Mouse (Mus musculus) forebrain, embryonic 16.5 days (tissue): Measurements from ENCODE around the gene Sema4a. TPM values are rescaled to one million over a fixed set of nuclear protein-coding genes. Genes with fewer than 3 reads are reported as not detected.
A peak's percentile ranks its signal among the peaks of the same experiment; 100 is the strongest.

Experiments
- ATAC-seq: fragments of 200-750 bp; cut with Nextera tagmentation; 2 replicates; pipeline ENCODE4 v1.8.0; 2017; ENCODE audit warnings: mild to moderate bottlenecking, moderate library complexity
- H3K27ac ChIP-seq: fragments of 300-500 bp; sonication (generic); 2 replicates; pipeline ENCODE4 v1.5.1; 2014; ENCODE audit warnings: low read length, control low read depth
- H3K27me3 ChIP-seq: fragments of 300-500 bp; sonication (generic); replicated peaks from 2 replicates; pipeline ENCODE4 v1.6.1; 2014; ENCODE audit warnings: low read length; ENCODE audit not compliant: control insufficient read depth, insufficient read depth
- H3K36me3 ChIP-seq: fragments of 300-500 bp; sonication (generic); 2 replicates; pipeline ENCODE4 v1.6.1; 2014; ENCODE audit not compliant: control insufficient read depth, insufficient read depth
- H3K4me1 ChIP-seq: fragments of 300-500 bp; sonication (generic); replicated peaks from 2 replicates; pipeline ENCODE4 v1.6.1; 2014; ENCODE audit warnings: low read length; ENCODE audit not compliant: control insufficient read depth, insufficient read depth
- H3K4me2 ChIP-seq: fragments of 300-500 bp; sonication (generic); 2 replicates; pipeline ENCODE4 v1.6.1; 2014; ENCODE audit warnings: mild to moderate bottlenecking, low read length, control low read depth
- H3K4me3 ChIP-seq: fragments of 300-500 bp; sonication (generic); replicated peaks from 2 replicates; pipeline ENCODE4 v1.5.1; 2014; ENCODE audit warnings: mild to moderate bottlenecking, low read length, control low read depth
- H3K9ac ChIP-seq: fragments of 300-500 bp; sonication (generic); replicated peaks from 2 replicates; pipeline ENCODE4 v1.6.1; 2014; ENCODE audit warnings: low read depth, low read length, control low read depth
- H3K9me3 ChIP-seq: fragments of 300-500 bp; sonication (generic); 2 replicates; pipeline ENCODE4 v1.6.1; 2016; ENCODE audit warnings: low read length; ENCODE audit not compliant: control insufficient read depth
- WGBS: fragments of 180-500 bp; shearing (Covaris S2); extraction: QIAGEN DNeasy Blood & Tissue Kit; methylation state at CpG from one replicate; pipeline ENCODE4 v1.1.7; 2014; 5-methylcytosine and 5-hydroxymethylcytosine counted together
- polyA plus RNA-seq: library from polyadenylated mRNA; unstranded; fragments of >200 nt; fragmentation: Nextera tagmentation; extraction: Ambion mirVana; gene quantifications from 2 replicates; pipeline ENCODE4 v1.2.1, GENCODE M21; 2015

Sema4a gene
- polyA plus RNA-seq, 1 experiment from 2014 or later = 25.8 TPM

DNA sequence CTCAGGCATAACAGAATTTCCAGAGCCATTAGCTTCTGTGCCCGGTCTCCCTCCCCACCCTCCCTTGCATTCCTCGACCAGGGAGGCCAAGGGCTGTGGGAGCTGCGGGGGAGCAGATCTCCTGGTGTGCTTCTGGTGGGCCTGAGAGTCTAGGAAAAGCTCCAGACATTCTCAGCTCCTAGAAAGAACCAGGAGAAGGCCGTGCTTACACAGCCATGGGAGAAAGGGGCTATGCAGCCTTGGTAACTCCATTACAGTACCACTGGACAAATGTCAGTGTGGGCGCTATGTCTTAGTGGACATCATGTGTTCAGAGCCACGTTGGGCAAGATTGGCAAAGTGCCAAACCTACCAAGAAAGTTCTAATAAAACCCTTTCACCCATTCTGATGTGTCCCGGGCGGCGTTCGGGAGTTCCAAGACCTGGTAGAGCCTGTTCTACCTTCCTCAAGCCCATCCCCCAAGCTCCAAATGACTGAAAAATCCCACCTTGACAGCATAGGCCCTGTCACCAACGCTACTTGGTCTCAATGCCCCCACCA lies 41.1 kb upstream of the Sema4a start:
- no peaks in the 10 kb centered on the region for H3K36me3 ChIP-seq
- peak overlapping the region; percentile 99 for H3K4me2 ChIP-seq
- H3K9ac ChIP-seq = peak overlapping the region; percentile 83
- no peaks in the 10 kb centered on the region for H3K27me3 ChIP-seq
- no peak for ATAC-seq
- 18% methylated on average over 11 of the region's 11 CpGs for WGBS
- H3K4me3 ChIP-seq = peak overlapping the region; percentile 85
- H3K4me1 ChIP-seq = peaks cover 17% of the 10 kb centered on the region
- H3K27ac ChIP-seq = no peak overlapping the region
- H3K9me3 ChIP-seq = no peaks in the 10 kb centered on the region

DNA sequence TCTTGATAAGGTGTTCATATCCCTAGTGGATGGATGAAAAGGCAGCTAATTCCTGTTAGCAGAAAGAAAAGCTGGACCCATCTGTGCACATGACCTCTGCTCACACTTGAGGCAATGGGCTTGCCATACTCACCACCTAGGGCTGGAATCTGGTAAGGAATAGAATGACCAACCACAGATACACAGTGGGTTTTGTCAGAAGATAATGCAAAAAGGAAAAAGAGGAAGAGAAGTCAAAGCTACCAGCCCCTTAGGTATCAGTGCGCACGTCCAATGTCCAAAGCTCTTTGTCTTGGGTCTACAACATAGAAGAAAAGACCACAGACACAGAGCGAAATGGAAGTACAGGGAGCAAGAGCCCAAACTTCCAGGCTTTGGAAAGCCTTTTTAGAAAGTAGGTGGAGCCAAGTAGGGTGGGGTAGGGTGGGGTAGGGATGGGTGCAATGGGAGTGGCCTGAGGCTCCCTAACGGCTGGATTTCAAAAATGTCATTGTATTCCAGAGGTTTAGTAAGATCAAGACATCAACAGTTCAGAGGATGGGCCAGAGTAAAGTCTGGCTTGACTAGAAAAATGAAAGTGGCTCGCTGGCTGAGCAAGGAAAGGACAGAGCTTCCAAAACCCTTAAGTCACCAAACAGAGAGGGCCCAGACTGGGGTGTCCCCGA lies 40.5 kb upstream of the Sema4a start:
- no peak for ATAC-seq
- H3K4me2 ChIP-seq = peak overlapping the region; percentile 99
- no peaks in the 10 kb centered on the region for H3K9me3 ChIP-seq
- H3K27ac ChIP-seq = no peak overlapping the region
- H3K9ac ChIP-seq = no peak overlapping the region
- peaks cover 17% of the 10 kb centered on the region for H3K4me1 ChIP-seq
- 68% methylated on average over 6 of the region's 6 CpGs for WGBS
- H3K4me3 ChIP-seq = peak overlapping the region; percentile 85; the same call in 1 of the 2 replicates
- H3K27me3 ChIP-seq = no peaks in the 10 kb centered on the region
- no peaks in the 10 kb centered on the region for H3K36me3 ChIP-seq

DNA sequence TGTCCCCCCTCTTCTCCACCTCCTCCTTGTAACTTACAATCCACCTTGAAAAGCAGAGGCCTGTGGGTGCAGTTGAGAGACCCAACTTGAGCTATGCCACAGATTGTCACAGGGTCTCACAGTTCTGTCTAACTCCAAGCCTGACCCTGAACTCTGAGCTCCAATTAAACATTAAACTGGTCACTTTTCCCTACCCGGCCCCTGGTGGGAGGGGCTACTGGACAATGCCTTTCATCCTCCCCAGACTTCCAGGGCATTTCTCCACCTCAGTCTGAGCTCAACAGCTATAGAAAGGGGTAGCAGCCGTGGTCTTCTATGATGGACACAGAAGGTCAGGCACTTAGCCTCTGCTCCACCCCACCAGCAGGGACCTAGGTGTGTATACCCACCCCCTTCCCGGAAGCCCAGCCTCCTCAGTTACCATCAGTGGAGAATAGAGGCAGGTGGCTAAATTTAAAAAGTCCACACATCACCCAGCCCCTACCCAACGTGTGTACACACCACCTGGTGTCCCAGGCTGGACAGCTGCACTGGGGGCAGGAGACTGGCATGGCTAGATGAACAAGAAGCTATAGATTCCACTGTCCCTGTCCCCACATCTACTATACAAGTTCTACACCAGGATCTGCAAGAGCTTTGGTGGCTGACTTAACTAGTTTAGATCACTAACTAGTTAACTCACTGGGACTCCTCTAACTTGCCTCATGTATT lies 39.8 kb upstream of the Sema4a start:
- H3K27ac ChIP-seq = no peak overlapping the region
- 55% methylated on average over 4 of the region's 4 CpGs for WGBS
- no peak for ATAC-seq
- H3K9me3 ChIP-seq = no peaks in the 10 kb centered on the region
- H3K4me1 ChIP-seq = peaks cover 17% of the 10 kb centered on the region
- H3K36me3 ChIP-seq = no peaks in the 10 kb centered on the region
- no peak overlapping the region for H3K4me3 ChIP-seq
- H3K27me3 ChIP-seq = no peaks in the 10 kb centered on the region
- H3K4me2 ChIP-seq = no peak overlapping the region
- H3K9ac ChIP-seq = no peak overlapping the region

DNA sequence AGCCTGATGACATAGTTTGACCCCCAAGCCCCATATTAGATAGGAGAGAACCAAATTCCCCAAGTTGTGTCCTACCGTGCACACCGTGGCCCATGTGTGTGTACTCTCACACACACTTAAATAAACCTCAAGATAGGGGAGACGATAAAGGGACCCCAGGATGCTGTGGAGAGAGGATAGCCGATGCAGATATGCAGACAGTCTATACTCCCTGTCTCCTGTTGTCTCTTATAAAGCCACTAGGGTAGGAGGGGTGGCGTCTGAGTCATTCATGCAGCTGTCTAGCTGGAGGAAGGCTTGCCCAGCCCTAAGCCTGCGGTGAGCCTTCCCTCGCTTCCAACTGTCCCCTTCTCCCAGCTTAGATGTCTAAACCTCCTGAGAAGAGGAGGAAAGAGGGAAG lies 39.1 kb upstream of the Sema4a start:
- Histone ChIP-seq H3K9me3 (no peaks in the 10 kb centered on the region), H3K27me3 (no peaks in the 10 kb centered on the region), H3K4me3 (no peak overlapping the region), H3K27ac (no peak overlapping the region), H3K9ac (no peak overlapping the region), H3K4me1 (peaks cover 17% of the 10 kb centered on the region), H3K36me3 (no peaks in the 10 kb centered on the region), H3K4me2 (no peak overlapping the region)
- 85% methylated on average over 7 of the region's 7 CpGs for WGBS
- no peak for ATAC-seq

DNA sequence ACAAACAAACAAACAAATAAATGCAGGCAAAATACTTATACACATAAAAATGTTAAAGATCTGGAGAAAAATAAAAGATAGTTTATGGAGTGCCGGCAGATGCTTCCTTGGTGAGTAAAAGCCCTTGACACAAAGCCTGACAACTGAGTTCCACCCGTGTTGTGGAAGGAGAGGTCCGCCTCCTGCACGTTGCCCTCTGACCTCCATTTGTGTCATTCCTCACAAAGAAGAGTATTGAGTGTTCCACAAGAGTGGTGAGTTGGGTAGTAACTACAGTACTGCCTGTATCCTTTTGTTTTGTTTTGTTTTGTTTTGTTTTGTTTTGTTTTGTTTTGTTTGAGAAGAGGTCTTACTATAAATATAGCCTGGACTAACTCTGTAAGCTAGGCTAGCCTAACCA lies 38.6 kb upstream of the Sema4a start:
- H3K27me3 ChIP-seq = no peaks in the 10 kb centered on the region
- H3K9ac ChIP-seq = no peak overlapping the region
- peaks cover 17% of the 10 kb centered on the region for H3K4me1 ChIP-seq
- H3K4me3 ChIP-seq = no peak overlapping the region
- H3K9me3 ChIP-seq = no peaks in the 10 kb centered on the region
- ATAC-seq = no peak
- H3K27ac ChIP-seq = no peak overlapping the region
- H3K36me3 ChIP-seq = no peaks in the 10 kb centered on the region
- no peak overlapping the region for H3K4me2 ChIP-seq
- 73% methylated on average over 4 of the region's 4 CpGs for WGBS

DNA sequence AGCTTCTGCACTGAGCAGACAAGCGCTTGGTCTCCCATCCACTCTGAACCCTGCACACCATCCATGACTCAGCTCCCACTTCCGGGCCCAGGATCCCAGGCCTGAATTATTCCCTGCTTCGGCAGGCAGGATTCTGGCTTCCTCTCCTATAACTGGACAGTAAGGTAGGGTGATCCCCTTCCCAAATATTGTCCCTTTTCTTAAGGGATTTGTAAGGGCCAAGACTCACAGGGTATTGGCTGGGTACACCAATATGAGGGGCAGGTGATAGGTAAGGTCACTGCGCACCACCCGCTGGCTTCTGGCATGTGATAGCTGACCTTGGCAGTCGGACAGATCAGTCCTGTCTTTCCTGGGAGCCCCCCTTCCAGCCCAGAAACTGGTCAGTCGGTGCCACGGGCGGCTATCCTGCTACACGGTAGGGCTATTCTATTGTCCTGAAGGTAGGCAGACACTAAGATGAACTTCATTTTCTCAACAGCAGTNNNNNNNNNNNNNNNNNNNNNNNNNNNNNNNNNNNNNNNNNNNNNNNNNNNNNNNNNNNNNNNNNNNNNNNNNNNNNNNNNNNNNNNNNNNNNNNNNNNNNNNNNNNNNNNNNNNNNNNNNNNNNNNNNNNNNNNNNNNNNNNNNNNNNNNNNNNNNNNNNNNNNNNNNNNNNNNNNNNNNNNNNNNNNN lies 34.9 kb upstream of the Sema4a start:
- Histone ChIP-seq H3K9ac (no peak overlapping the region), H3K36me3 (no peaks in the 10 kb centered on the region), H3K27me3 (no peaks in the 10 kb centered on the region), H3K27ac (no peak overlapping the region), H3K4me3 (no peak overlapping the region), H3K4me2 (no peak overlapping the region), H3K4me1 (peaks cover 12% of the 10 kb centered on the region), H3K9me3 (no peaks in the 10 kb centered on the region)
- no peak for ATAC-seq
- 83% methylated on average over 10 of the region's 10 CpGs for WGBS

DNA sequence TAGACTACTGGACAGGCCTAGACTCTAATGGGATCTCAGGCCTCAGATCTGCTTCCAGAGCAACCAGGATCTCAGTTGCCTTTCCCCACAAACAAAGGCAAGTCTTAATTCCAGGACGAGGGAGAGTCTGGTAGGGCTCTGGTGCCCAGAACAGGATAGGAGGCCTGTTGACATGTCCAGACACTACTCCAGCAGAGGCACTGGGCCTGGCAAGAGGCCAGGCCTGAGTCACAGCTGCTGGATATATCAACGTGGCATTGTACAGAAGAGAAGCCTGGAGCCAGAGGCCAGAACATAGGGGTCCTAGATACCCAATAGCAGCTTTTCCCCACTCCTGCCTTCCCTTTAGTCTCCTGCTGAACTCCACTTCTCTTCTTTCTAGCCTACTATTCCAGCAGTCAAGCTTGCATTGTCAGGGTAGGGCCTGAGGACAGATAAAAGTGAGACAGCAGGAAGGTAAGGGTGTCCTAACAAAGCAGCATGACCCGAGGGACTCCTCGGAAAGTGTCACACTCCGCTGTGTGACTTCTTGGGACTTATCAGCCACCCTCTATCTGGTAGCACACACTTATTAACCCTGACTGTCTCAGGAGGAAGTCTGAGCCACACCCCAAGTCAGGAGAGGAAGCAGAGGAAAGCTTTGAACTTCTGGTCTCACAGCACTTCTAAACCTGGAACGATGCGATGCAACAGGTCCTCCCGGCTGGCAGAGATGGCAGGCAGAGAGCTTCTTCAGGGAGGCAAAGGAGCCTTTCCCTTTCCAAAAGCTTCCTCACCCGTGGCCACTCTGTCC lies 34.0 kb upstream of the Sema4a start:
- 63% methylated on average over 9 of the region's 9 CpGs for WGBS
- H3K4me1 ChIP-seq = peaks cover 12% of the 10 kb centered on the region
- no peak overlapping the region for H3K4me2 ChIP-seq
- H3K27ac ChIP-seq = no peak overlapping the region
- no peak overlapping the region for H3K9ac ChIP-seq
- ATAC-seq = no peak
- H3K4me3 ChIP-seq = no peak overlapping the region
- H3K27me3 ChIP-seq = no peaks in the 10 kb centered on the region
- H3K9me3 ChIP-seq = no peaks in the 10 kb centered on the region
- H3K36me3 ChIP-seq = no peaks in the 10 kb centered on the region

DNA sequence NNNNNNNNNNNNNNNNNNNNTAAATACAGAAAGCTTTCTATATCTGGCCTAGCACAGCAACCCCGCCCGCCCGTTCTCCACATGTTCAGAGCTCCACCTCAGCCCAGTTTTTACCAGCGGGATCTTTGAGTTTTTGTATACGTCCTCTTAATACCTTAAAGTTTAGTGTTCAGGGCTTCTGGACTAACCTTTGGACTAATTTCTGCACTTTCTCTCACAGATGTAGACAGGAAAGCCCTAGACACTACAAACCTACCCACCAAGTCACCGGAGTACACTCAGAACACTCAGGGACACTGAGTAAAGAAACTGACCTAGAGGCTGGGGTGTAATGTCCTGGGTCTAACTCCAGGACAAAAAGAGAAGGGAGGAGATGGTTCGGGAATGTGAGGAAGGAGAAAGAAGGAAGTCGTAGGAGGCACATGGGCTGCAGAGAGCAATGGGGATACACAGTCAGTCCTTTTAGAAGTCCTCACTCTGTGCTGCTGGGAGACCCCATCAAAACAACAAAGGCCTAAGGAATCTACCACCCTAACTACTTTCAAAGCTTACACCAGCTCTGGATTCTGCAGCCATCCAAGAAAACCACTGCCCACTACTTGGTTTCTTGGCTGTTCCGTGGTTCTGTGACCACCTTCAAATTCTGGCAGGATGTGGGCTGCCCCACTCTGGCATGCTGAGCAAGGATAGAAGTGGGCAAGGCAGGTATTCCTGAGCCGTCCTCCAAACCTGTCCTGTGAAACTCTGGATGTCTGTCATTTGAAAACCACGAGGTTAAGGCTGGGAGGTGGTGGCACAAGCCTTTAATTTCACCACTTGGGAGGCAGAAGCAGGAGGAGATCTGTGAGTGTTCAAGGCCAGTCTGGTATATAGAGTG lies 33.0 kb upstream of the Sema4a start:
- Histone ChIP-seq H3K36me3 (no peaks in the 10 kb centered on the region), H3K4me1 (peaks cover 12% of the 10 kb centered on the region), H3K4me2 (no peak overlapping the region), H3K27me3 (no peaks in the 10 kb centered on the region), H3K9me3 (no peaks in the 10 kb centered on the region), H3K27ac (no peak overlapping the region), H3K4me3 (no peak overlapping the region), H3K9ac (no peak overlapping the region)
- 82% methylated on average over 11 of the region's 11 CpGs for WGBS
- no peak for ATAC-seq
